Mouse (Mus musculus): ENCODE measurements around the gene 2010111I01Rik. TPM values are rescaled to one million over a fixed set of nuclear protein-coding genes. Genes with fewer than 3 reads are reported as not detected.
"Not testable (repeated sequence)": the region's sequence is repeated elsewhere in the genome, so short reads cannot be mapped to it uniquely, and the experiment has no call there.

2010111I01Rik gene
- total RNA-seq, 2 experiments from 2014 or later = 104 to 111 TPM

DNA sequence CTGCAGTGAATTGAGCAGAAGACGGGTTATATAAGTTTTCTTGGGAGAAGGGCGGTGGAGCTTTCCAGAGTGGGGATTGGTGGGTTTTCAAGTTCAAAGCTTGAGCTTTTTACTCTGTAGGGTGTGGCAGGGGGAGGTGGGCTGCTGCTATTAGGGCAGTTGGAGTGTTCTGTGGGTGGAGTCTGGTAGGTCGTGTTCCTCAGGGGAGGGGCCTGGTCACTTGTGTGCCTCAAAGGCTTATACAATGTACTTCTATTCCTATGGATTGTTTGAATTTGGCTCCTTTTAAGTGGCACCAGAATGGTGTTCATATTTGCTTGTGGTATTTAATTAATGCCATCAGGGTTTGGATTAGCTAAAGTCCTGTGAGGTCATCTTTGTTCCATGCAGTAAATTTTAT is 12.6 kb upstream of the 2010111I01Rik start:
- no peak for DNase-seq (ENCODE audit: low spot score in 2 of 2)

DNA sequence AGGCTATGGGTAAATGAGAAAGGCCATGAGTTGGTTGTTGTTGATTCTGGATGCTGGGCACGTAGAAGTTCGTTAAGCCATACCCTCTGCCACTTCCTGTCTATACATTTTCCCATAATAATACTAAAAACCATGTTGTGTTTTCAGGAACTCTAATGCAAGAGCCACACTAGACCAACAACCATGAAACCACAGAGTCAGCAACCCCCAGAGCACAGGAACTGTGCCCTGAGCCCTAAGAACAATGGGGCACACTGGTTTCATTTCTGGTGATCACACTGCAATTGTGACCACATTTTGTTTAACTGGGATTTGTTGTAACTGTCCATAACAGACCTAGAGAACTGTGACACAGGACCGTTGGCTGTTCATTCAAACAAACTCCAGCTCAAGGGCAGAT is 12.1 kb upstream of the 2010111I01Rik start:
- DNase-seq (ENCODE audit: low spot score in 2 of 2) = no peak

DNA sequence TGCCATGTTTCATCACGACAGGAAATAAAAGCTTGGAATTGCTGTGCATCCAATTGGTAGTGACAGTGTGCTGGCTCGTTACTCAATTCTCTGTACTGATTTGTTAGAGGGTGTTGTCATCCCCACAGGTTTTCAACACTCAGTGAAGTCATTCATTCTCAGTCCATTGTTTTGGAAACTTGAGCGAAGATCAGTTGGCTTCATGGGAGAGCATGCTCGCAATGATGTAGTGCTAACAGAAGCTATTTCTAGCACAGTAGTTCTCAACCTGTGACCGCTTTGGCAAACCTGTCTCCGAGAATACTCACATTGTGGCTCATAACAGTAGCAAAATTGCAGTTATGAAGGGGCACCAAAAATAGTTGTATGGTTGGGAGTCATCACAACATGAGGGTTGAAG is 8.7 kb upstream of the 2010111I01Rik start:
- no peak for DNase-seq (ENCODE audit: low spot score in 2 of 2)

DNA sequence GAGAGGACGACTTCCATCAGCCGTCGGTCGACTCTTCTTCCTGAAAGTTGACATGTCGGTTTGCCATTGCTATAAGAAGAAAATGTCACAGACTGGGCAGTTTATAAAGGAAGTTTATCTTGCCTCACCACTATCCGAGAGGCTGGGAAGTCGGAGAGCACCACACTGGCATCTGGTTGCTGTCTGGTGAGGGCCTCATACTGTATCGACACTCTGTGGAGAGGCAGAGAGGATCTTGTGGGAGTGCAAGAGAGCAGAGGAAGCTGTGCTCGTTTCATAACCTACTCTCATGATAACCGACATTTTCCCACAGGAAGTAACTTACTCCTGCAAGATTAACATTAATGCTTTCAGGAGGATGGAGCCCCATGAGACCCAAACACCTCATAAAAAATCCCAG is 7.9 kb upstream of the 2010111I01Rik start:
- no peak for DNase-seq (ENCODE audit: low spot score in 2 of 2)

DNA sequence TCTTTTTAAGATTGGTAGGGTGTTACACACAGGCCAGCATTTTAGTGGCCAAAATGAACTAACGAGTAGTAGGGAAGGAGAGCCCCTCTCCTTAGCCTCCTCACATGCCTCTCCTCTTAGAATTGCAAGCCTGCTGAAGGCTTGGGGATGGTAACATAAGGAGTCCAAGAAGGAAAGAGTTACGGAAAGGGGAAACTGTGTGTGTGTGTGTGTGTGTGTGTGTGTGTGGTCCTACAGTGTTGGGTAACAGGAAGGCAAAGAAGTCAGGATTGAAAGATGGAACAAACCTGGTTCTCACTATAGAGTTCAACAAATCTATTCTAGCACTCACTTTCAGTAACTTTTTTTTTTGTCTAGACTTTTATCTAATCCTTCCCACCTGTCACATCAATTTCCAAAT is 1.3 kb upstream of the 2010111I01Rik start:
- no peak for DNase-seq (ENCODE audit: low spot score in 2 of 2)

DNA sequence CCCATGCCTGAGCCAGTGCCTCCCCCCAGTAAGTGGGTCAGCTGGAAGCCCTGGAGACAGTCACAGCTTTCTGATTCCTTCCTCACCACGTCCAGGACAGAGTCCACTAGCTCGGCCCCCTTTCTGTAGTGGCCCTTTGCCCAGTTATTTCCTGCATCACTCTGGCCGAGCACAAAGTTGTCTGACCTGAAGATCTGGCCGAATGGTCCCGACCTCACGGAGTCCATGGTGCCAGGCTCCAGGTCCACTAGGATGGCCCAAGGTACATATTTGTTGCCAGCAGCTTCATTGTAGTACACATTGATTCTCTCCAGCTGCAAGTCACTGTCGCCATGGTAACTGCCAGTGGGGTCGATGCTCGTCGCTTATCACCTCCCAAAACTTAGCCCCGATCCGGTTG is 3.5 kb downstream of the 2010111I01Rik start:
- DNase-seq (ENCODE audit: low spot score in 2 of 2) = no peak

- DNase-seq (ENCODE audit: low spot score in 2 of 2) = peak; percentile 17 to 29
Measured at GRCm38 (mm10) chr13:62970515-62971269, 6.0 kb downstream of the 2010111I01Rik start.

DNA sequence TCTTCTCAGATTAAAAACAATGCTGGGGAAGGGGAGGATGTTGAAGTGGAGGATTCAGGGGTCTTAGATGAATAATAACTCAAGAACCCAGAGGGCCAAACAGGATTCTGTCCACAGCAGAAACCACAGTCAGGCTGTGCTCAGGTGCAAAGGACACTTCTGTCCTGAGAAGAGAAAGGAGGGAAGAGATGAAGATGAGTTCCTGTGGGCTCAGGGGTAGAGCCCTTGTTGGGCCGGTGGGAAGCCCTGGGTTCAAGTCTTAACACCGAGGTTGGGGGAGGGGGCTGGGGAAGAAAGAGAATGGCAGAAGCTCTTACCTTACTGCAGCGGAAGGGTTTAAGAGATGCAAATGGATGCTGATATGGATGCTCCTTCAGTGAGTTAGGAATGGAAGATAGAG is 7.7 kb downstream of the 2010111I01Rik start:
- DNase-seq (ENCODE audit: low spot score in 2 of 2) = no peak

DNA sequence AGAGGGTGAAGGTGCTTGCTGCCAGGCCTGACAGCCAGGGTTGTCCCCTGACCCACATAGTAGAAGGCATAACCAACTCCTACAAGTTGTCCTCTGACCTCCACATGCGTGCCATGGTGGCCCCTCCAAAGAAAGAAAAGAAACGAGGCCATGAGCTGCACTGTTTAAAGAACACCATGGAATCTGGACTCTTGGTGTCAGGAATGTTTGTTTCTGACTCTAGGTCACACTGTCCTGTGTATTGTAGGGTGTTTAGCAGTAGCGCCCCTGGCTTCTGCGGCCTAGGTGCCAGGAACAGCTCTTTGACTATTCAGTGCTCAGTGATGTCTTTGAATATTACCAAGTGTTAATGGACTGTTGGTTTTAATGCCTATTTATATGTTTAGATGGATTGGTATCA is 8.4 kb downstream of the 2010111I01Rik start:
- no peak for DNase-seq (ENCODE audit: low spot score in 2 of 2)

DNA sequence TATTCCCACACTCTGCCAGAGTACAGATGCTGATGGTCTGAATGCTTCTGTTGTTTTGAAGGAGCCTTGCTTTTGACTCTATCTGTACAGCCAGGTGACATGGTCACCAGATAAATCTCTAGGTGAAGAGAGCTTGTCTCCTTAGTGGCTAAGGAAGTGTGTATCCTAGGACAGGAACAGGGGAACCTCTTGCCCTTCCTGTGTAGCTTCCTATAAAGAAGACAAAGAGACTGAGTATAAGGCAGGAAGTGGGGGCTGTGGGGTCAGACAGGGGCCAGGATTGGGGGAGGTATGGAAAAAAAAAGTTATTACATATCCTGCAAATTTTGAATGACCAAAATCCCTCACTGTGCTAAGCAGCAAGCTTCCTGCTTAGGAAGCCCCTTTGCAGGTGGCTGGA is 13.4 kb downstream of the 2010111I01Rik start:
- DNase-seq (ENCODE audit: low spot score in 2 of 2) = no peak

- DNase-seq (ENCODE audit: low spot score in 2 of 2) = no peak
Measured at GRCm38 (mm10) chr13:62978784-62979183, 14.1 kb downstream of the 2010111I01Rik start.

DNA sequence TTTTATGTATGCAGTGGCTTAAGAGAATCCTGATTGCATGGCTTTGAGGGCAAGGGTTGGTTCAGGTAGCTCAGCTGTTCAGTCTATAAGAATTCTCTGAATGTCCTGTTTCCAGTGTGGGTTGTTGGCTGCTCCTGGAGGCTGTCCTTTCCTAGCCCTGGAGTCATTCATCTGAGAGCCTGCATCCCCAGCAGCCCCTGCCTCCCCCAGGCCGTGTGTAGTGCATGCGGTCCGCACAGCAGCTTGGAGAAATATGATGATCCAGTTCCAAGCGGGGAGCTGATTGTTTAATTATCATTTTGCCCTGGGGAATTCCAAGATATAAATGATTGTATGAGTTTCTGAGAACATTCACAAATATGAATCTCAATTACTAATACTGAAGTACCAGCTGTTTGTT is 14.5 kb downstream of the 2010111I01Rik start:
- no peak for DNase-seq (ENCODE audit: low spot score in 2 of 2)

DNA sequence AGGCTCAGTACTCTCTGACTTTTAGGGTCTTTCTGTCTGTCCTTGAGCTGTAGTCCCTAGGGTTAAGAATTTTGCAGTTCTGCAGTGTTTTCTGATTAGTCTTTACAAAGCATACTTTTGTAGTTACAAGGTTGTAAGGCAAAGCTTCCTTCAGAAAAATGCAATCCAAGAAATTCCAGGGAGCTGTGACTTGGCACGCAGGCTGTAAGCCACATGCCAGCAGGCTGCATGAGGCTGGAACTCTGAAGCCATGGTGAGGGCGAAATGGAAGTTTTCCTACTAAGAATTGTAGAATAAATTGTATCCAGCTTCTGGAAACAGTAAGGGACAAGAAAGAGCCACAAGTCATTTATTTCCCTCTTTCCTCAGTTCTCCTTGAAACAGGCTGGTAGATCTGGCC is 15.4 kb downstream of the 2010111I01Rik start:
- DNase-seq (ENCODE audit: low spot score in 2 of 2) = no peak

GRCm38 (mm10) chr13:62984485-62984884 is 19.8 kb downstream of the 2010111I01Rik start:
- no peak for DNase-seq (ENCODE audit: low spot score in 2 of 2)

- no peak for DNase-seq (ENCODE audit: low spot score in 2 of 2)
Measured at GRCm38 (mm10) chr13:62989891-62990490, 25.3 kb downstream of the 2010111I01Rik start.

- no peak for DNase-seq (ENCODE audit: low spot score in 2 of 2)
Measured at GRCm38 (mm10) chr13:62993543-62994477, 29.1 kb downstream of the 2010111I01Rik start.

GRCm38 (mm10) chr13:62996767-62997166 is 32.1 kb downstream of the 2010111I01Rik start:
- DNase-seq (ENCODE audit: low spot score in 2 of 2) = no peak

DNA sequence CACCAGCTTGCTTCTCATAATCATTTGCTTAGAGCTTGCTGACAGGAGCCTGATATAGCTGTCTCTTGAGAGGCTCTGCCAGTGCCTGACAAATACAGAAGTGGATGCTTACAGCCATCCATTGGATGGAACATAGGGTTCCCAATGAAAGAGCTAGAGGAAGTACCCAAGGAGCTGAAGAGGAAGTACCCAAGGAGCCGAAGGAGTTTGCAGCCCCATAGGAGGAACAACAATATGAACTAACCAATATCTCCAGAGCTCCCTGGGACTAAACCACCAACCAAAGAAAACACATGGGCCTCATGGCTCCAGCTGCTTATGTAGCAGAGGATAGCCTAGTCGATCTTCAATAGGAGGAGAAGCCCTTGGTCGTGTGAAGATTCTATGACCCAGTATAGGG is 42.8 kb downstream of the 2010111I01Rik start:
- DNase-seq (ENCODE audit: low spot score in 2 of 2) = not testable (repeated sequence)

DNA sequence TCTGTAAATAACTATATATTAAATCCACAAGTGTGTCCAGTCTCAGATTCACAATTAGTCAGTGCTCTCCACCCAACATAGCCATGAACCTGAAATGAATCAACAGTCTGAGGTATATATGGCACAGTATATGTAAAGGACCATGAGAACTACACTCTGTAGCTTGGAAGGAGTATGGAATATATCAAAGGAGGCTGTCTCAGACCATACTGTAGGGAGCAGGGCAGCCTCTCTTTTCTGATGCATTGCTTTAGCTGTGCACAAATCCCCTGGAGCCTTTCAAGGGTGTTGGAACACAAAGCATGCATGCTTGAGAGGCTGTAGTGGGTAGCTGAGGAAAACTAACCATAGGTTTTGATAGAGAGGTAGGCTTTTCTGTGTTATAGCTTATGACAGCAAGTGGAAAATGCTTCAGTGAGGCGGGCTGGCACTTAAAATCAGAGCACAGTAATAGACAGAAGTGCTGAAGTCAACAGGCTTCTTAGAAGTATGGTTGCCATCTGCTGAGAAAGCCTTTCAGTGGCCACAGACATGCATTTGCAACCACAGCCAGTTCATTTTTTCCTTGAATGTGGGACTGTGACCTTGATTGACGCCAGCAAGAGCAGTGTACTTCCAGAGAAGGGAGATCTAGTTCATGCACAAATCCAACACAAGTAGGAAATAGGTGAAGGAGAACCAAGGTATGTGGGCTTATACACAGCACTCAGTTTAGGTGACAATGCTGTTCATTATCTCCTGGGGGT is 45.8 kb downstream of the 2010111I01Rik start:
- no peak for DNase-seq (ENCODE audit: low spot score in 2 of 2)

- DNase-seq (ENCODE audit: low spot score in 2 of 2) = no peak
Measured at GRCm38 (mm10) chr13:63014353-63014752, 49.7 kb downstream of the 2010111I01Rik start.

DNA sequence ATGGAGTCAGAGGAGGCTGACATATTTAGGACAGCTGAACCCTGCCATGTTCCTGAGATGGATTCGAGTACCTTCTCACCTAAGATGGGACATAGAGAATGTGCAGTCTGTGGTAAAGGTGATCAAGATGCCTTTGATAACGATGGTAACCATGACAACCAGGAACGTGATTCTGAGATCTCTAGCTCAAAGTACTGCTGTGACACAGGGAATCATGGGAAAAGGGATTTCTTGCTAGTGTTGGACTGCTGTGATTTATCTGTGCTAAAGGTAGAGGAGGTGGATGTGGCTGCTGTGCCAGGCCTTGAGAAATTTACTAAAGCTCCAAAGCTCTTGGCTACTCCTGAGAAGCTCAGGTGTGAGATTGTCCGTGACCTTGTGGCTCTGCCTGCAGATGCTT is 50.7 kb downstream of the 2010111I01Rik start:
- no peak for DNase-seq (ENCODE audit: low spot score in 2 of 2)
